Comparison of ENCODE assay signal across 8 mouse cellular contexts in the genomic region with DNA sequence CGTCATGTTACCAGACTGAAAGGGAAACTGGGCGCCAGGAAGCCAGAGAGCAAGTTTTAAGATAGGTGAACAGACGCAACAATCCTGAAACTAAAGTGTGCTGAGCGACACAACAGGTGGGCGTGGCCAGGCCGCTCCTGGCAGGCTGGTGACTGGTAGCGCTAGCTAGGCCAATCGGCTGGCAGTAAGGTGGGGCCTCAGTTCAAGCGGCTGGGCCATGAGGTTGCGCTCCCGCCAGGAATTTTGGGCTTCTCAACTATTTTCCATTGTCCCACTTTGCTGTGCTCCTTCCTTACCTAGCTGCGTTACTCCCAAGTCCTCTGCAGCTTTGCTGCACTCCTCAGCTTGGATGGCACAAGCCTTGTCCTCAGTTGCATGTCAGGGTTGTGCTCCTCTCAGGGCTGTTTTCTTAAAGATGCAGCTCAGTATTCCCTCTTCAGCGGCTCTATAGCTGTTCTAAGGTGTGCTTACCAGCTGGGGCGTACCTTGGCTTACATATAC. TPM values are rescaled to one million over a fixed set of nuclear protein-coding genes. Genes with fewer than 3 reads are reported as not detected.
DNase-seq lines count a peak whose midpoint lies in the region; ATAC-seq lines count a peak whose summit lies in the region.

A gene (minus strand): TSS at position 30 of the 501 bp plus-strand sequence.

- DNase-seq in CD4-positive helper T cell, adult 2 months (ENCODE audit: low read depth, low spot score), result peak; percentile 83
- DNase-seq in adrenal gland, adult 18-20 months (ENCODE audit: low spot score in 2 of 2), result peak; percentile 67 to 73
- peak; percentile 80 for DNase-seq in embryonic facial prominence, embryonic 11.5 days (ENCODE audit: low spot score)
- peak; percentile 53 to 74 for DNase-seq in heart, adult 9 months (ENCODE audit: low spot score in 2 of 2)
- DNase-seq in kidney, adult 8-10 months, result peak; percentile 81 to 85
- DNase-seq in thymus, postnatal 0 days (ENCODE audit: low spot score), result peak; percentile 76

- peak; percentile 94 for ATAC-seq in embryonic facial prominence, embryonic 11.5 days (replicated peaks; ENCODE audit: insufficient number of reproducible peaks, low FRiP score, low TSS enrichment, low read depth)
- ATAC-seq in liver, embryonic 16.5 days (ENCODE audit: low read depth), result peak; percentile 96
- peak; percentile 92 for ATAC-seq in neural tube, embryonic 12.5 days (ENCODE audit: low FRiP score, low read depth)

- H3K27me3 ChIP-seq in embryonic facial prominence, embryonic 11.5 days (ENCODE audit: control insufficient read depth, insufficient read depth, low read length), result no peaks in the 10 kb centered on the region
- no peaks in the 10 kb centered on the region for H3K27me3 ChIP-seq in liver, embryonic 16.5 days (ENCODE audit: control insufficient read depth, insufficient read depth, low read depth, low read length)
- no peaks in the 10 kb centered on the region for H3K27me3 ChIP-seq in neural tube, embryonic 12.5 days (replicated peaks)

- no peak within 1 kb of the TSS for H3K27ac ChIP-seq in embryonic facial prominence, embryonic 11.5 days (replicated peaks; ENCODE audit: low read depth, low read length)
- H3K27ac ChIP-seq in liver, embryonic 16.5 days (ENCODE audit: low read length), result peak within 1 kb of the TSS; percentile 98
- no peak within 1 kb of the TSS for H3K27ac ChIP-seq in neural tube, embryonic 12.5 days

- H3K9me3 ChIP-seq in embryonic facial prominence, embryonic 11.5 days (replicated peaks; ENCODE audit: control insufficient read depth, low read length), result no peaks in the 10 kb centered on the region
- no peaks in the 10 kb centered on the region for H3K9me3 ChIP-seq in liver, embryonic 16.5 days (replicated peaks; ENCODE audit: control insufficient read depth, low read length)
- H3K9me3 ChIP-seq in neural tube, embryonic 12.5 days, result no peaks in the 10 kb centered on the region

- peak within 1 kb of the TSS; percentile 28 for H3K4me3 ChIP-seq in embryonic facial prominence, embryonic 11.5 days (ENCODE audit: low read depth, low read length)
- H3K4me3 ChIP-seq in liver, embryonic 16.5 days (ENCODE audit: low read depth, low read length), result peak within 1 kb of the TSS; percentile 69
- peak within 1 kb of the TSS; percentile 30 for H3K4me3 ChIP-seq in neural tube, embryonic 12.5 days

- 5% methylated on average over 14 of the region's 14 CpGs for WGBS in embryonic facial prominence, embryonic 11.5 days
- WGBS in liver, embryonic 16.5 days (ENCODE audit: insufficient replicate concordance), result 2% methylated on average over 14 of the region's 14 CpGs
- WGBS in neural tube, embryonic 12.5 days, result 3% methylated on average over 14 of the region's 14 CpGs

- no peaks in the 10 kb centered on the region for H3K36me3 ChIP-seq in embryonic facial prominence, embryonic 11.5 days (replicated peaks; ENCODE audit: control insufficient read depth, insufficient read depth, low read depth, low read length)
- no peaks in the 10 kb centered on the region for H3K36me3 ChIP-seq in liver, embryonic 16.5 days (ENCODE audit: control insufficient read depth, insufficient read depth)
- 0 out of 2 replicates have a peak, but pooled peaks cover 2% of the 10 kb centered on the region for H3K36me3 ChIP-seq in neural tube, embryonic 12.5 days

- H3K9ac ChIP-seq in embryonic facial prominence, embryonic 11.5 days (replicated peaks; ENCODE audit: low read length), result peak within 1 kb of the TSS; percentile 40
- peak within 1 kb of the TSS; percentile 74 for H3K9ac ChIP-seq in liver, embryonic 16.5 days (ENCODE audit: low read depth, low read length)
- H3K9ac ChIP-seq in neural tube, embryonic 12.5 days, result no peak within 1 kb of the TSS

- no peaks in the 10 kb centered on the region for H3K4me1 ChIP-seq in embryonic facial prominence, embryonic 11.5 days (ENCODE audit: control insufficient read depth, insufficient read depth, low read length)
- peaks cover 33% of the 10 kb centered on the region for H3K4me1 ChIP-seq in liver, embryonic 16.5 days (ENCODE audit: control insufficient read depth, low read depth, low read length)
- peaks cover 11% of the 10 kb centered on the region for H3K4me1 ChIP-seq in neural tube, embryonic 12.5 days

- peak within 1 kb of the TSS; percentile 49 for H3K4me2 ChIP-seq in embryonic facial prominence, embryonic 11.5 days (ENCODE audit: low read depth, low read length)
- H3K4me2 ChIP-seq in liver, embryonic 16.5 days (ENCODE audit: low read depth, low read length), result peak within 1 kb of the TSS; percentile 83
- peak within 1 kb of the TSS; percentile 68 for H3K4me2 ChIP-seq in neural tube, embryonic 12.5 days (replicated peaks)

RNA-seq across cellular contexts. Expression of the gene that starts here (rescaled TPM):
- 1 to 10 TPM in 1 of 2 experiments, under 1 TPM in 1; 0.77 to 1.3 TPM for total RNA-seq in adrenal gland, adult 18-20 months (2021)
- 0.43 and 0.80 TPM in 2 replicates for polyA plus RNA-seq in embryonic facial prominence, embryonic 11.5 days (2014; fragmentation: Nextera tagmentation; extraction: Ambion mirVana)
- polyA plus RNA-seq in liver, embryonic 16.5 days (2015; fragmentation: Nextera tagmentation; extraction: Ambion mirVana), result 0.50 and 0.72 TPM in 2 replicates
- 1.2 and 1.4 TPM in 2 replicates for polyA plus RNA-seq in neural tube, embryonic 12.5 days (2016; fragmentation: Nextera tagmentation; extraction: Ambion mirVana)
- 1.4 and 1.9 TPM in 2 replicates for polyA plus RNA-seq in thymus, postnatal 0 days (2015; fragmentation: Nextera tagmentation; extraction: Ambion mirVana)

Comparison
In these comparisons a context has a peak if more than half of its experiments do, and no peak if none do; other contexts are left out.
1. Peak in DNase-seq, ATAC-seq, H3K4me3 ChIP-seq, H3K9ac ChIP-seq and H3K4me2 ChIP-seq in embryonic facial prominence, embryonic 11.5 days; RNA of the gene not detected or under 1 TPM.
2. Peak in ATAC-seq, H3K4me3 ChIP-seq, H3K27ac ChIP-seq, H3K9ac ChIP-seq and H3K4me2 ChIP-seq in liver, embryonic 16.5 days; RNA of the gene not detected or under 1 TPM.